Mouse (Mus musculus) myocyte (in vitro differentiated cells): Measurements from ENCODE around the gene Olfr55.

Experiments used
- CEBPB ChIP-seq: IDR thresholded peaks from 2 replicates; pipeline ENCODE4 v1.6.1; 2011; ENCODE audit warnings: mild to moderate bottlenecking, moderate library complexity; ENCODE audit not compliant: poor library complexity, insufficient read depth, severe bottlenecking
- E2F4 ChIP-seq: IDR thresholded peaks from one replicate; pipeline ENCODE4 v1.6.1; 2011; ENCODE audit warnings: mild to moderate bottlenecking, control low read depth, moderate library complexity; ENCODE audit not compliant: insufficient read depth
- MAX ChIP-seq: IDR thresholded peaks from one replicate; pipeline ENCODE4 v1.6.1; 2011; ENCODE audit warnings: low read depth, mild to moderate bottlenecking, control low read depth
- MYOD1 ChIP-seq, 3 experiments: IDR thresholded peaks; one replicate each; pipeline ENCODE4 v1.6.1; 2011; ENCODE audit warnings: control low read depth in 2 of 3, low read depth in 2 of 3, mild to moderate bottlenecking in 2 of 3, moderate library complexity in 1 of 3; ENCODE audit not compliant: insufficient read length in 2 of 3, control insufficient read depth in 1 of 3
- MYOG ChIP-seq, 3 experiments: IDR thresholded peaks; one replicate each; pipeline ENCODE4 v1.6.1; 2011; ENCODE audit warnings: control low read depth in 2 of 3, low read depth in 2 of 3, mild to moderate bottlenecking in 2 of 3; ENCODE audit not compliant: insufficient read length in 2 of 3, control insufficient read depth in 1 of 3, insufficient read depth in 1 of 3
- POLR2A ChIP-seq: IDR thresholded peaks from one replicate; pipeline ENCODE4 v1.6.1; 2011; ENCODE audit warnings: low read depth, mild to moderate bottlenecking, control low read depth, moderate library complexity; ENCODE audit not compliant: insufficient read length
- POLR2AphosphoS2 ChIP-seq: IDR thresholded peaks from one replicate; pipeline ENCODE4 v1.6.1; 2011; ENCODE audit warnings: low read depth, control low read depth; ENCODE audit not compliant: insufficient read length
- REST ChIP-seq: IDR thresholded peaks from one replicate; pipeline ENCODE4 v1.6.1; 2011; ENCODE audit warnings: mild to moderate bottlenecking, control low read depth, moderate library complexity; ENCODE audit not compliant: insufficient read depth, insufficient read length
- TCF12 ChIP-seq: IDR thresholded peaks from one replicate; pipeline ENCODE4 v1.6.1; 2011; ENCODE audit warnings: mild to moderate bottlenecking, control low read depth; ENCODE audit not compliant: poor library complexity, insufficient read depth, severe bottlenecking
- TCF3 ChIP-seq: IDR thresholded peaks from one replicate; pipeline ENCODE4 v1.6.1; 2011; ENCODE audit warnings: low read depth, control low read depth; ENCODE audit not compliant: insufficient read length
- USF1 ChIP-seq: IDR thresholded peaks from one replicate; pipeline ENCODE4 v1.6.1; 2011; ENCODE audit warnings: low read depth, mild to moderate bottlenecking, control low read depth, moderate library complexity

DNA sequence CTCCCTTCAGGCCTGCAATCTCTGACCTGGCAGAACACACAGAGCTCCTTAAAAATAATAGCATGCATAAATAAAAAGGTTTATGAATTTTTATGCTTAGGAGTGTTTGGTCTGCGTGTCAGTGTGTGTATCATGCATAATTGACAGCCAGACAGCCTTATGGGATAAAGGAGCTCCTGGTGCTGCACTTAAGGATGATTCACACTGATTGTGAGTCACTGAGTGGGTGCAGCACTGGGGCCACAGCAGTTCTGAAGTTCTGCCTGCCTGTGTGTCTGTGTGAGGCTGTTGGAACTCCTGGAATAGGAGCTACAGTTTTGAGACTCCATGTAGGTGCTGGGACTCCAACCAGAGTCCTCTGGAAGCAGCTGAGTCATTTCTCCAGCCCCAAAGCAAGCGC, 42.0 kb upstream of the Olfr55 start:
- TF ChIP-seq POLR2A = no peak
- TF ChIP-seq MAX = no peak
- no peak for TF ChIP-seq CEBPB
- no peak for TF ChIP-seq TCF12
- no peak for TF ChIP-seq USF1
- TF ChIP-seq MYOD1 (IDR thresholded peaks at IDR 0.05; ENCODE audit: control insufficient read depth in 1 of 3, insufficient read length in 2 of 3, low read depth in 2 of 3) = no peak
- TF ChIP-seq POLR2AphosphoS2 = no peak
- TF ChIP-seq E2F4 = no peak
- TF ChIP-seq MYOG (IDR thresholded peaks at IDR 0.05; ENCODE audit: control insufficient read depth in 1 of 3, insufficient read depth in 1 of 3, insufficient read length in 2 of 3, low read depth in 2 of 3) = no peak
- no peak for TF ChIP-seq TCF3
- TF ChIP-seq REST = no peak
